Mouse (Mus musculus): Measurements from ENCODE around the gene Syt12. TPM values are rescaled to one million over a fixed set of nuclear protein-coding genes. Genes with fewer than 3 reads are reported as not detected.

Gene Syt12
- polyA plus RNA-seq, 1 experiment from 2014 or later, result 1.3 TPM

GRCm38 (mm10) chr19:4423021-4423420, 54.2 kb downstream of the Syt12 start:
- WGBS, result 63% methylated on average over 3 of the region's 3 CpGs
- H3K27ac ChIP-seq (ENCODE audit: low read length), result no peak overlapping the region
- no peak overlapping the region for H3K4me2 ChIP-seq (replicated peaks; ENCODE audit: low read depth, low read length)
- no peak for TF ChIP-seq CTCF (IDR thresholded peaks at IDR 0.05)
- no peak for TF ChIP-seq EP300 (IDR thresholded peaks at IDR 0.05)
- H3K4me3 ChIP-seq (ENCODE audit: low read depth, low read length), result no peak overlapping the region
- H3K9ac ChIP-seq (replicated peaks; ENCODE audit: low read depth), result no peak overlapping the region
- no peaks in the 10 kb centered on the region for H3K9me3 ChIP-seq (ENCODE audit: low read length)
- DNase-seq (ENCODE audit: low spot score) (no peak), ATAC-seq (no peak)
- H3K4me1 ChIP-seq (ENCODE audit: insufficient read depth, low read depth, low read length), result no peaks in the 10 kb centered on the region
- peaks cover 5% of the 10 kb centered on the region; the same call in 1 of the 2 replicates for H3K36me3 ChIP-seq (ENCODE audit: insufficient read depth, low read length)
- no peaks in the 10 kb centered on the region for H3K27me3 ChIP-seq (replicated peaks; ENCODE audit: insufficient read depth, low read length)

- no peak for ATAC-seq
- H3K27ac ChIP-seq (ENCODE audit: low read length), result no peak overlapping the region
- TF ChIP-seq EP300 (IDR thresholded peaks at IDR 0.05) (no peak), CTCF (IDR thresholded peaks at IDR 0.05) (no peak)
- H3K4me3 ChIP-seq (ENCODE audit: low read depth, low read length), result no peak overlapping the region
- no peak for DNase-seq (ENCODE audit: low spot score)
- no peaks in the 10 kb centered on the region for H3K9me3 ChIP-seq (ENCODE audit: low read length)
- peaks cover 5% of the 10 kb centered on the region; the same call in 1 of the 2 replicates for H3K36me3 ChIP-seq (ENCODE audit: insufficient read depth, low read length)
- H3K9ac ChIP-seq (replicated peaks; ENCODE audit: low read depth), result no peak overlapping the region
- WGBS, result 90% methylated on average over 3 of the region's 3 CpGs
- H3K4me1 ChIP-seq (ENCODE audit: insufficient read depth, low read depth, low read length), result no peaks in the 10 kb centered on the region
- no peak overlapping the region for H3K4me2 ChIP-seq (replicated peaks; ENCODE audit: low read depth, low read length)
- H3K27me3 ChIP-seq (replicated peaks; ENCODE audit: insufficient read depth, low read length), result no peaks in the 10 kb centered on the region
These were observed 54.7 kb downstream of the Syt12 start for GRCm38 (mm10) chr19:4422581-4422980.

GRCm38 (mm10) chr19:4420153-4420910, 56.9 kb downstream of the Syt12 start:
- peak; percentile 53 for ATAC-seq
- Histone ChIP-seq H3K4me3 (ENCODE audit: low read depth, low read length) (no peak overlapping the region), H3K4me1 (ENCODE audit: insufficient read depth, low read depth, low read length) (no peaks in the 10 kb centered on the region), H3K27ac (ENCODE audit: low read length) (no peak overlapping the region), H3K27me3 (replicated peaks; ENCODE audit: insufficient read depth, low read length) (no peaks in the 10 kb centered on the region), H3K4me2 (replicated peaks; ENCODE audit: low read depth, low read length) (no peak overlapping the region), H3K9ac (replicated peaks; ENCODE audit: low read depth) (no peak overlapping the region), H3K9me3 (ENCODE audit: low read length) (no peaks in the 10 kb centered on the region), H3K36me3 (ENCODE audit: insufficient read depth, low read length) (0 out of 2 replicates have a peak, but pooled peaks cover 4% of the 10 kb centered on the region)
- TF ChIP-seq EP300 (IDR thresholded peaks at IDR 0.05), result no peak
- 69% methylated on average over 8 of the region's 8 CpGs for WGBS
- DNase-seq (ENCODE audit: low spot score), result peak; percentile 43

- no peaks in the 10 kb centered on the region for H3K27me3 ChIP-seq (replicated peaks; ENCODE audit: insufficient read depth, low read length)
- no peak overlapping the region for H3K9ac ChIP-seq (replicated peaks; ENCODE audit: low read depth)
- DNase-seq (ENCODE audit: low spot score) (no peak), ATAC-seq (no peak)
- WGBS, result 82% methylated on average over 5 of the region's 5 CpGs
- TF ChIP-seq EP300 (IDR thresholded peaks at IDR 0.05) (no peak), CTCF (IDR thresholded peaks at IDR 0.05) (no peak)
- no peak overlapping the region for H3K27ac ChIP-seq (ENCODE audit: low read length)
- H3K4me3 ChIP-seq (ENCODE audit: low read depth, low read length), result no peak overlapping the region
- H3K4me2 ChIP-seq (replicated peaks; ENCODE audit: low read depth, low read length), result no peak overlapping the region
- no peaks in the 10 kb centered on the region for H3K9me3 ChIP-seq (ENCODE audit: low read length)
- H3K4me1 ChIP-seq (ENCODE audit: insufficient read depth, low read depth, low read length), result no peaks in the 10 kb centered on the region
- no peaks in the 10 kb centered on the region for H3K36me3 ChIP-seq (ENCODE audit: insufficient read depth, low read length)
These were observed 57.5 kb downstream of the Syt12 start for GRCm38 (mm10) chr19:4419711-4420110.

GRCm38 (mm10) chr19:4417713-4418112, 59.5 kb downstream of the Syt12 start:
- H3K27me3 ChIP-seq (replicated peaks; ENCODE audit: insufficient read depth, low read length), result no peaks in the 10 kb centered on the region
- no peak overlapping the region for H3K4me2 ChIP-seq (replicated peaks; ENCODE audit: low read depth, low read length)
- ATAC-seq (no peak), DNase-seq (ENCODE audit: low spot score) (no peak)
- H3K27ac ChIP-seq (ENCODE audit: low read length), result no peak overlapping the region
- H3K9ac ChIP-seq (replicated peaks; ENCODE audit: low read depth), result no peak overlapping the region
- H3K36me3 ChIP-seq (ENCODE audit: insufficient read depth, low read length), result no peaks in the 10 kb centered on the region
- no peak overlapping the region for H3K4me3 ChIP-seq (ENCODE audit: low read depth, low read length)
- H3K4me1 ChIP-seq (ENCODE audit: insufficient read depth, low read depth, low read length), result no peaks in the 10 kb centered on the region
- no peaks in the 10 kb centered on the region for H3K9me3 ChIP-seq (ENCODE audit: low read length)
- TF ChIP-seq EP300 (IDR thresholded peaks at IDR 0.05) (no peak), CTCF (IDR thresholded peaks at IDR 0.05) (no peak)

- Histone ChIP-seq H3K9me3 (ENCODE audit: low read length) (no peaks in the 10 kb centered on the region), H3K27ac (ENCODE audit: low read length) (no peak overlapping the region), H3K9ac (replicated peaks; ENCODE audit: low read depth) (no peak overlapping the region), H3K27me3 (replicated peaks; ENCODE audit: insufficient read depth, low read length) (no peaks in the 10 kb centered on the region), H3K4me3 (ENCODE audit: low read depth, low read length) (no peak overlapping the region), H3K4me1 (ENCODE audit: insufficient read depth, low read depth, low read length) (no peaks in the 10 kb centered on the region), H3K36me3 (ENCODE audit: insufficient read depth, low read length) (no peaks in the 10 kb centered on the region), H3K4me2 (replicated peaks; ENCODE audit: low read depth, low read length) (no peak overlapping the region)
- DNase-seq (ENCODE audit: low spot score) (peak; percentile 86), ATAC-seq (peak; percentile 84)
- TF ChIP-seq CTCF (IDR thresholded peaks at IDR 0.05) (peak; percentile 88), EP300 (IDR thresholded peaks at IDR 0.05) (no peak)
- WGBS, result 0% methylated on average over 1 of the region's 1 CpGs
These were observed 60.1 kb downstream of the Syt12 start for GRCm38 (mm10) chr19:4417183-4417582.
